Mouse (Mus musculus) hindbrain, embryonic 14.5 days (tissue): ENCODE data around the gene Barx2. TPM values are rescaled to one million over a fixed set of nuclear protein-coding genes. Genes with fewer than 3 reads are reported as not detected.

Source experiments
- ATAC-seq: fragments of 200-750 bp; cut with Nextera tagmentation; 2 replicates; pipeline ENCODE4 v1.8.0; 2017; ENCODE audit warnings: moderate number of reproducible peaks, mild to moderate bottlenecking, moderate TSS enrichment, moderate library complexity; ENCODE audit not compliant: low FRiP score
- DNase-seq: peaks from one replicate; pipeline ENCODE4 v3.0.0-alpha.2; 2015; ENCODE audit warnings: low spot score
- H3K27ac ChIP-seq: fragments of 300-500 bp; sonication (generic); 2 replicates; pipeline ENCODE4 v1.5.1; 2014; ENCODE audit warnings: mild to moderate bottlenecking, moderate library complexity
- H3K27me3 ChIP-seq: fragments of 300-500 bp; sonication (generic); 2 replicates; pipeline ENCODE4 v1.6.1; 2014; ENCODE audit warnings: mild to moderate bottlenecking, low read length, mixed read lengths; ENCODE audit not compliant: control insufficient read depth, insufficient read depth
- H3K36me3 ChIP-seq: fragments of 300-500 bp; sonication (generic); replicated peaks from 2 replicates; pipeline ENCODE4 v1.6.1; 2014; ENCODE audit not compliant: control insufficient read depth, insufficient read depth
- H3K4me1 ChIP-seq: fragments of 300-500 bp; sonication (generic); replicated peaks from 2 replicates; pipeline ENCODE4 v1.6.1; 2014; ENCODE audit warnings: antibody characterized with exemption, low read length, mixed read lengths; ENCODE audit not compliant: control insufficient read depth, insufficient read depth
- H3K4me2 ChIP-seq: fragments of 300-500 bp; sonication (generic); replicated peaks from 2 replicates; pipeline ENCODE4 v1.6.1; 2014; ENCODE audit warnings: mild to moderate bottlenecking, moderate library complexity
- H3K4me3 ChIP-seq: fragments of 300-500 bp; sonication (generic); replicated peaks from 2 replicates; pipeline ENCODE4 v1.5.1; 2014; ENCODE audit warnings: mild to moderate bottlenecking, low read length
- H3K9ac ChIP-seq: fragments of 300-500 bp; sonication (generic); 2 replicates; pipeline ENCODE4 v1.6.1; 2014
- H3K9me3 ChIP-seq: fragments of 300-500 bp; sonication (generic); 2 replicates; pipeline ENCODE4 v1.6.1; 2016; ENCODE audit warnings: low read length; ENCODE audit not compliant: control insufficient read depth
- WGBS: fragments of 180-500 bp; shearing (Covaris S2); extraction: QIAGEN DNeasy Blood & Tissue Kit; methylation state at CpG from one replicate; pipeline ENCODE4 v1.1.7; 2014; 5-methylcytosine and 5-hydroxymethylcytosine counted together
- polyA plus RNA-seq: library from polyadenylated mRNA; unstranded; fragments of >200 nt; fragmentation: Nextera tagmentation; extraction: Ambion mirVana; gene quantifications from 2 replicates; pipeline ENCODE4 v1.2.1, GENCODE M21; 2014

The Barx2 gene
- polyA plus RNA-seq, 1 experiment from 2014 or later: not detected

- Histone ChIP-seq H3K4me2 (no peak overlapping the region), H3K27me3 (no peaks in the 10 kb centered on the region), H3K4me3 (no peak overlapping the region), H3K4me1 (no peaks in the 10 kb centered on the region), H3K36me3 (no peaks in the 10 kb centered on the region), H3K9me3 (no peaks in the 10 kb centered on the region), H3K27ac (no peak overlapping the region), H3K9ac (no peak overlapping the region)
- DNase-seq: no peak
- 86% methylated on average over 2 of the region's 2 CpGs for WGBS
- ATAC-seq: no peak
Observed at GRCm38 (mm10) chr9:31868823-31869460, 44.3 kb downstream of the Barx2 start.

- DNase-seq: no peak
Observed at GRCm38 (mm10) chr9:31863830-31864229, 49.4 kb downstream of the Barx2 start.

GRCm38 (mm10) chr9:31859446-31859845 lies 53.8 kb downstream of the Barx2 start:
- ATAC-seq: no peak

More at GRCm38 (mm10) chr9:31863830-31864229, 49.4 kb downstream of the Barx2 start:
- H3K36me3 ChIP-seq: no peaks in the 10 kb centered on the region
- no peaks in the 10 kb centered on the region for H3K4me1 ChIP-seq
- H3K9me3 ChIP-seq: no peaks in the 10 kb centered on the region
- no peak overlapping the region for H3K4me3 ChIP-seq
- H3K27me3 ChIP-seq: peaks cover 4% of the 10 kb centered on the region; the same call in 1 of the 2 replicates
- no peak overlapping the region for H3K4me2 ChIP-seq
- 74% methylated on average over 6 of the region's 6 CpGs for WGBS
- H3K9ac ChIP-seq: no peak overlapping the region
- ATAC-seq: no peak
- no peak overlapping the region for H3K27ac ChIP-seq

GRCm38 (mm10) chr9:31858720-31859340 lies 54.4 kb downstream of the Barx2 start:
- Histone ChIP-seq H3K9me3 (no peaks in the 10 kb centered on the region), H3K27ac (no peak overlapping the region), H3K4me2 (peak overlapping the region; percentile 53), H3K27me3 (peaks cover 4% of the 10 kb centered on the region; the same call in 1 of the 2 replicates), H3K4me1 (0 out of 2 replicates have a peak, but pooled peaks cover 6% of the 10 kb centered on the region), H3K4me3 (peak overlapping the region; percentile 13; the same call in 1 of the 2 replicates), H3K36me3 (no peaks in the 10 kb centered on the region), H3K9ac (peak overlapping the region; percentile 33; the same call in 1 of the 2 replicates)
- DNase-seq (peak; percentile 61), ATAC-seq (peak; percentile 72; the same call in 1 of the 2 replicates)
- WGBS: 9% methylated on average over 20 of the region's 20 CpGs

More at GRCm38 (mm10) chr9:31859446-31859845, 53.8 kb downstream of the Barx2 start:
- 0 out of 2 replicates have a peak, but pooled peaks cover 6% of the 10 kb centered on the region for H3K4me1 ChIP-seq
- no peak overlapping the region for H3K4me3 ChIP-seq
- DNase-seq: no peak
- H3K4me2 ChIP-seq: no peak overlapping the region
- H3K36me3 ChIP-seq: no peaks in the 10 kb centered on the region
- H3K9ac ChIP-seq: no peak overlapping the region
- no peak overlapping the region for H3K27ac ChIP-seq
- 89% methylated on average over 5 of the region's 5 CpGs for WGBS
- no peaks in the 10 kb centered on the region for H3K9me3 ChIP-seq
- H3K27me3 ChIP-seq: peaks cover 4% of the 10 kb centered on the region; the same call in 1 of the 2 replicates

GRCm38 (mm10) chr9:31857512-31857911 lies 55.8 kb downstream of the Barx2 start:
- DNase-seq (peak; percentile 28), ATAC-seq (0 out of 2 replicates have a peak, but pooled peaks have one; percentile 39)
- H3K9ac ChIP-seq: no peak overlapping the region
- H3K4me2 ChIP-seq: no peak overlapping the region
- no peaks in the 10 kb centered on the region for H3K9me3 ChIP-seq
- 79% methylated on average over 1 of the region's 1 CpGs for WGBS
- 0 out of 2 replicates have a peak, but pooled peaks cover 6% of the 10 kb centered on the region for H3K4me1 ChIP-seq
- no peaks in the 10 kb centered on the region for H3K36me3 ChIP-seq
- H3K4me3 ChIP-seq: no peak overlapping the region
- H3K27ac ChIP-seq: no peak overlapping the region
- peaks cover 4% of the 10 kb centered on the region; the same call in 1 of the 2 replicates for H3K27me3 ChIP-seq

GRCm38 (mm10) chr9:31856437-31856836 lies 56.8 kb downstream of the Barx2 start:
- no peak overlapping the region for H3K4me2 ChIP-seq
- no peak for ATAC-seq
- 44% methylated on average over 8 of the region's 8 CpGs for WGBS
- H3K27ac ChIP-seq: no peak overlapping the region
- H3K27me3 ChIP-seq: peaks cover 4% of the 10 kb centered on the region; the same call in 1 of the 2 replicates
- no peaks in the 10 kb centered on the region for H3K36me3 ChIP-seq
- no peak overlapping the region for H3K9ac ChIP-seq
- 0 out of 2 replicates have a peak, but pooled peaks cover 6% of the 10 kb centered on the region for H3K4me1 ChIP-seq
- no peaks in the 10 kb centered on the region for H3K9me3 ChIP-seq
- no peak overlapping the region for H3K4me3 ChIP-seq
- no peak for DNase-seq

- 90% methylated on average over 6 of the region's 6 CpGs for WGBS
- Histone ChIP-seq H3K9ac (no peak overlapping the region), H3K36me3 (no peaks in the 10 kb centered on the region), H3K27ac (no peak overlapping the region), H3K27me3 (peaks cover 4% of the 10 kb centered on the region; the same call in 1 of the 2 replicates), H3K4me3 (no peak overlapping the region), H3K4me2 (no peak overlapping the region), H3K9me3 (no peaks in the 10 kb centered on the region), H3K4me1 (0 out of 2 replicates have a peak, but pooled peaks cover 6% of the 10 kb centered on the region)
- no peak for ATAC-seq
- no peak for DNase-seq
Observed at GRCm38 (mm10) chr9:31855668-31856067, 57.6 kb downstream of the Barx2 start.

GRCm38 (mm10) chr9:31851710-31852109 lies 61.6 kb downstream of the Barx2 start:
- ATAC-seq: no peak
- H3K4me2 ChIP-seq: no peak overlapping the region
- H3K4me3 ChIP-seq: no peak overlapping the region
- no peak overlapping the region for H3K9ac ChIP-seq
- no peak for DNase-seq
- WGBS: 83% methylated on average over 8 of the region's 8 CpGs
- no peaks in the 10 kb centered on the region for H3K36me3 ChIP-seq
- H3K27ac ChIP-seq: no peak overlapping the region
- H3K4me1 ChIP-seq: no peaks in the 10 kb centered on the region
- H3K9me3 ChIP-seq: no peaks in the 10 kb centered on the region
- no peaks in the 10 kb centered on the region for H3K27me3 ChIP-seq

- no peak overlapping the region for H3K4me3 ChIP-seq
- no peak overlapping the region for H3K4me2 ChIP-seq
- H3K9ac ChIP-seq: no peak overlapping the region
- no peaks in the 10 kb centered on the region for H3K4me1 ChIP-seq
- no peaks in the 10 kb centered on the region for H3K27me3 ChIP-seq
- 91% methylated on average over 4 of the region's 4 CpGs for WGBS
- DNase-seq (no peak), ATAC-seq (no peak)
- no peaks in the 10 kb centered on the region for H3K36me3 ChIP-seq
- no peak overlapping the region for H3K27ac ChIP-seq
- H3K9me3 ChIP-seq: no peaks in the 10 kb centered on the region
Observed at GRCm38 (mm10) chr9:31850706-31851105, 62.6 kb downstream of the Barx2 start.
